Mouse (Mus musculus): ENCODE measurements at regions not wholly inside any gene's neighbourhood (a gene's known extent, or its start where the extent isn't known, plus 50 kb on each side); places are given as distances from the start of the nearest gene placed in this dataset.

GRCm38 (mm10) chr5:75458317-75458716 lies 116.4 kb upstream of the Kit start:
- 92% methylated on average over 7 of the region's 7 CpGs for WGBS
- H3K4me1 ChIP-seq: no peaks in the 10 kb centered on the region

DNA sequence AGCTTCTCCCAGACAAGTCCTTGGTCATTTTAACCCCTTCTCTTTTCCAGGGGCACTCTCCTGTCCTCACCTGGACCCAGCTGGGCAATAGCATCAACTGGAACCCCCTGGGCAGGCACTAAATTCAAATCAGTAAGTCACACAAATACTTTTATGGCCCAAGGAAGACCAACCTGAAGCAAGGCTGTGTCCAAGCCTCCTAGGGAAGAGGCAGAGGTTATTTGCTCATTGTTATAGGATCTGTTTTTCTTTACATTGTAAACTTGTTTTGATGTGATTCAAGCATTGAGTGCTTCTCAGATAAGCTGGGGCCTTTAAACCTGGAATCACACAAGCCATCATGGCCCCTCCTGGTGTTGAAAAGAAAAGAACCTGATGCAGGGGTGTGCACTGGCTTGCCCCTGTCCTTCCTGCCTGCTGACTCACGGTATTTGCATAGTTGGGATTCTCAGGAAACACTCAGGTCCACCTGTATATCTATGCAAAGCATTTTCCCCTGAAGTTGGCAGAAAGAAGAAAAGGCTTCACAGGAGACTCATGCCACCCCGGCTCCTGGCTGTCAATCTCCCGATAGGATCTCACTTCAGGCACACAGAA lies 114.9 kb upstream of the Kit start:
- H3K4me2 ChIP-seq: no peak overlapping the region
- H3K36me3 ChIP-seq: no peaks in the 10 kb centered on the region
- no peak overlapping the region for H3K9ac ChIP-seq
- ATAC-seq (replicated peaks; ENCODE audit: low FRiP score): no peak
- WGBS: 70% methylated on average over 3 of the region's 3 CpGs
- no peaks in the 10 kb centered on the region for H3K27me3 ChIP-seq
- H3K27ac ChIP-seq: no peak overlapping the region
- no peaks in the 10 kb centered on the region for H3K4me1 ChIP-seq
- H3K4me3 ChIP-seq (replicated peaks): no peak overlapping the region
- H3K9me3 ChIP-seq (replicated peaks): no peaks in the 10 kb centered on the region

More at GRCm38 (mm10) chr5:75458317-75458716, 116.4 kb upstream of the Kit start:
- Histone ChIP-seq H3K4me3 (replicated peaks) (no peak overlapping the region), H3K36me3 (no peaks in the 10 kb centered on the region), H3K9ac (no peak overlapping the region), H3K4me2 (no peak overlapping the region), H3K27ac (no peak overlapping the region), H3K9me3 (replicated peaks) (no peaks in the 10 kb centered on the region), H3K27me3 (peaks cover 3% of the 10 kb centered on the region; the same call in 1 of the 2 replicates)
- ATAC-seq (replicated peaks; ENCODE audit: low FRiP score): no peak

GRCm38 (mm10) chr5:75460414-75461025 lies 114.2 kb upstream of the Kit start:
- no peak overlapping the region for H3K4me3 ChIP-seq (replicated peaks)
- ATAC-seq (replicated peaks; ENCODE audit: low FRiP score): no peak
- H3K4me2 ChIP-seq: no peak overlapping the region
- no peak overlapping the region for H3K9ac ChIP-seq
- no peaks in the 10 kb centered on the region for H3K36me3 ChIP-seq
- H3K27ac ChIP-seq: no peak overlapping the region
- H3K4me1 ChIP-seq: no peaks in the 10 kb centered on the region
- H3K9me3 ChIP-seq (replicated peaks): no peaks in the 10 kb centered on the region
- 86% methylated on average over 9 of the region's 9 CpGs for WGBS
- H3K27me3 ChIP-seq: no peaks in the 10 kb centered on the region

DNA sequence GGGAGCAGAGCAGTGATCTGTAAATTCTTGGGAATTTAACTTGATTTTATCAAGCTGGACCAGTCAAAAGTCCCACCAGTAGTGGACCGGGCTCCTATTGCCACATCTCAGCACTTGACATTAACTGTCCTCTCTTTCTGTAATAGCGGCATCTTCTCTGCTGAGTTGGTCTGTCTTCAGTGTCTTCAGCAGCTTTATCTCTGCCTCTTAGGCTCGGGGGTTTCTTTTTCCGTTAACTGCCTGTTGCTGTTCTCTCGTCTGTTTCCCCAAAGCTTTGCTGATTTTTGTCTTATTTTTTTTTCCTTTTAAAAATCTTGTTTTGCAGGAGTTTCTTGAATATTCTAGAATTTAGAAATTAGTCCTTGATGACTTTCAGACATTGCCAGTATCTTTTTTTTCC lies 113.3 kb upstream of the Kit start:
- Histone ChIP-seq H3K27ac (no peak overlapping the region), H3K36me3 (no peaks in the 10 kb centered on the region), H3K9ac (no peak overlapping the region), H3K9me3 (replicated peaks) (no peaks in the 10 kb centered on the region), H3K27me3 (no peaks in the 10 kb centered on the region), H3K4me3 (replicated peaks) (no peak overlapping the region), H3K4me2 (no peak overlapping the region), H3K4me1 (no peaks in the 10 kb centered on the region)
- WGBS: 76% methylated on average over 5 of the region's 5 CpGs
- ATAC-seq (replicated peaks; ENCODE audit: low FRiP score): no peak

DNA sequence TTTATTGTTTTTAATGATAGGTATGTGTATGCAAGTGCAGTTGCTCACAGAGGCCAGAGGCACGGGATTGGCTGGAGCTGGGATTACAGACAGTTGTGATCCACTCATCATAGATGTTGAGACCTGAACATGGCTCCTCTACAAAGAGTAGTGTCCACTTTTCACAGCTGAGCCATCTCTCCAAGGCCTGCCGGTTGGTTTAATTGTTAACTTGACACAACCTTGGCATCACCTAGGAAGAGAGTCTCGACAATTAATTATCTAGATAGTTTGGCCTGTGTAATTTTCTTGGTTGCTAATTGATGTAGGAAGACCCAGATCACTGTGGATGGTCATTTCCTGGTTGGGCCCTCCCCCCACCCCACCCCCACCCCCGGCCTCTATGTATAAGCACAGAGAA lies 111.1 kb upstream of the Kit start:
- Histone ChIP-seq H3K9me3 (replicated peaks) (no peaks in the 10 kb centered on the region), H3K4me1 (no peaks in the 10 kb centered on the region), H3K4me3 (replicated peaks) (no peak overlapping the region), H3K36me3 (no peaks in the 10 kb centered on the region), H3K27me3 (no peaks in the 10 kb centered on the region), H3K9ac (no peak overlapping the region), H3K4me2 (no peak overlapping the region), H3K27ac (no peak overlapping the region)
- ATAC-seq (replicated peaks; ENCODE audit: low FRiP score): 0 out of 2 replicates have a peak, but pooled peaks have one; percentile 29
- WGBS: 73% methylated on average over 4 of the region's 4 CpGs

- no peaks in the 10 kb centered on the region for H3K27me3 ChIP-seq
These were observed 109.0 kb upstream of the Kit start for GRCm38 (mm10) chr5:75465701-75466100.

DNA sequence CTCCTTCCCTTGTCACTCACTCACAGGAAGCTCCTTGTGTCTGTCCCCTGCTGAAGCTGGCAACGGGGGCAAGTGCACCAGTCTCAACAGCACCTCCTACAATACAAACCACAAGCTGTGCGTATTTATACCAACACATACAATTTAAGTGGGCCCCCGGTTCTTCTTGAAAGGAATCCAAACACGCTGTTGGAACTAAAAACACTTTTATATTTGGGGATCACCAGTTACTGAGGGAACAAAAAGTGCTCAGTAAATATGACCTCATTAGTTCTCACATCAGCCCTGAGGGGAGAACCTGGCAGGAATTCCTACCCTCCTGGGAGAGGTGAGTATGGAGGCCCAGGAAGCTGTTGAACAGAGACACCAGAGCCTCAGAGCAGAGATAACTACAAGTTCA lies 107.8 kb upstream of the Kit start:
- H3K4me1 ChIP-seq: no peaks in the 10 kb centered on the region
- no peaks in the 10 kb centered on the region for H3K9me3 ChIP-seq (replicated peaks)
- 85% methylated on average over 4 of the region's 4 CpGs for WGBS
- H3K27me3 ChIP-seq: no peaks in the 10 kb centered on the region
- H3K27ac ChIP-seq: no peak overlapping the region
- no peaks in the 10 kb centered on the region for H3K36me3 ChIP-seq
- H3K9ac ChIP-seq: no peak overlapping the region
- H3K4me3 ChIP-seq (replicated peaks): no peak overlapping the region
- no peak for ATAC-seq (replicated peaks; ENCODE audit: low FRiP score)
- H3K4me2 ChIP-seq: no peak overlapping the region

More at GRCm38 (mm10) chr5:75465701-75466100, 109.0 kb upstream of the Kit start:
- 84% methylated on average over 7 of the region's 7 CpGs for WGBS
- Histone ChIP-seq H3K9me3 (replicated peaks) (no peaks in the 10 kb centered on the region), H3K36me3 (no peaks in the 10 kb centered on the region), H3K9ac (no peak overlapping the region), H3K27ac (no peak overlapping the region), H3K4me1 (no peaks in the 10 kb centered on the region), H3K4me3 (replicated peaks) (no peak overlapping the region), H3K4me2 (no peak overlapping the region)
- no peak for ATAC-seq (replicated peaks; ENCODE audit: low FRiP score)

- H3K4me3 ChIP-seq (replicated peaks): no peak overlapping the region
- no peak overlapping the region for H3K27ac ChIP-seq
- no peaks in the 10 kb centered on the region for H3K9me3 ChIP-seq (replicated peaks)
- H3K4me1 ChIP-seq: no peaks in the 10 kb centered on the region
- H3K9ac ChIP-seq: no peak overlapping the region
- no peaks in the 10 kb centered on the region for H3K27me3 ChIP-seq
- H3K4me2 ChIP-seq: no peak overlapping the region
- ATAC-seq (replicated peaks; ENCODE audit: low FRiP score): no peak
- H3K36me3 ChIP-seq: no peaks in the 10 kb centered on the region
- 25% methylated on average over 6 of the region's 6 CpGs for WGBS
These were observed 106.8 kb upstream of the Kit start for GRCm38 (mm10) chr5:75467916-75468315.

DNA sequence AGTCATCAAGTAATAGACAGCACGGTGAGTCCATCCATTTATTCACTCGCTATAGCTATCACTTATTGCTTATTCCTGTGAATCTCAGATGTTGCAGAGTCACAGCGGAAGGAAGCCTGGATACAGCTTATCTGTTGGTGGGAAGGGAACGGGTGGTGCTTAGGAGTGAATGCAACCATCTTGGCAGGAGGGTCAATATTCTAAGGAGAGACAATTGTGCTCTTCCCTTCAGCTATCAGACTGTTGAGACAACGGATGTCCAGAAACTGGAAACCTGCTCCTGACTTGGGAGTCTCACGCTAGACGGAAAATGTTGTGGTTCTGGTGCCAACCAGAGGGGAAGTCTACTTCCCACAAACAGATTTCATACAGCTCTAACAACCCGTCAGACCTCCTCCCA lies 103.7 kb upstream of the Kit start:
- H3K4me2 ChIP-seq: no peak overlapping the region
- 0 out of 2 replicates have a peak, but pooled peaks cover 5% of the 10 kb centered on the region for H3K4me1 ChIP-seq
- WGBS: 92% methylated on average over 8 of the region's 8 CpGs
- H3K9ac ChIP-seq: no peak overlapping the region
- H3K27me3 ChIP-seq: no peaks in the 10 kb centered on the region
- no peak for ATAC-seq (replicated peaks; ENCODE audit: low FRiP score)
- H3K9me3 ChIP-seq (replicated peaks): no peaks in the 10 kb centered on the region
- no peak overlapping the region for H3K4me3 ChIP-seq (replicated peaks)
- H3K36me3 ChIP-seq: no peaks in the 10 kb centered on the region
- no peak overlapping the region for H3K27ac ChIP-seq

- H3K27me3 ChIP-seq: no peaks in the 10 kb centered on the region
- 0 out of 2 replicates have a peak, but pooled peaks cover 5% of the 10 kb centered on the region for H3K4me1 ChIP-seq
- no peak overlapping the region for H3K4me3 ChIP-seq (replicated peaks)
- ATAC-seq (replicated peaks; ENCODE audit: low FRiP score): no peak
- H3K36me3 ChIP-seq: no peaks in the 10 kb centered on the region
- no peak overlapping the region for H3K27ac ChIP-seq
- no peaks in the 10 kb centered on the region for H3K9me3 ChIP-seq (replicated peaks)
- WGBS: 57% methylated on average over 3 of the region's 3 CpGs
- H3K9ac ChIP-seq: no peak overlapping the region
- H3K4me2 ChIP-seq: no peak overlapping the region
These were observed 102.2 kb upstream of the Kit start for GRCm38 (mm10) chr5:75472484-75472883.

GRCm38 (mm10) chr5:75475414-75475813 lies 99.3 kb upstream of the Kit start:
- Histone ChIP-seq H3K36me3 (no peaks in the 10 kb centered on the region), H3K27me3 (no peaks in the 10 kb centered on the region), H3K4me1 (0 out of 2 replicates have a peak, but pooled peaks cover 5% of the 10 kb centered on the region), H3K4me3 (replicated peaks) (no peak overlapping the region), H3K4me2 (no peak overlapping the region), H3K9me3 (replicated peaks) (no peaks in the 10 kb centered on the region), H3K27ac (no peak overlapping the region), H3K9ac (no peak overlapping the region)
- WGBS: 32% methylated on average over 4 of the region's 4 CpGs
- peak; percentile 86 for ATAC-seq (replicated peaks; ENCODE audit: low FRiP score)

GRCm38 (mm10) chr5:75478499-75478898 lies 96.2 kb upstream of the Kit start:
- Histone ChIP-seq H3K4me2 (no peak overlapping the region), H3K27ac (no peak overlapping the region), H3K36me3 (no peaks in the 10 kb centered on the region), H3K9me3 (replicated peaks) (no peaks in the 10 kb centered on the region), H3K4me1 (peaks cover 10% of the 10 kb centered on the region), H3K27me3 (no peaks in the 10 kb centered on the region), H3K9ac (no peak overlapping the region), H3K4me3 (replicated peaks) (no peak overlapping the region)
- no peak for ATAC-seq (replicated peaks; ENCODE audit: low FRiP score)
- WGBS: 4% methylated on average over 1 of the region's 1 CpGs

DNA sequence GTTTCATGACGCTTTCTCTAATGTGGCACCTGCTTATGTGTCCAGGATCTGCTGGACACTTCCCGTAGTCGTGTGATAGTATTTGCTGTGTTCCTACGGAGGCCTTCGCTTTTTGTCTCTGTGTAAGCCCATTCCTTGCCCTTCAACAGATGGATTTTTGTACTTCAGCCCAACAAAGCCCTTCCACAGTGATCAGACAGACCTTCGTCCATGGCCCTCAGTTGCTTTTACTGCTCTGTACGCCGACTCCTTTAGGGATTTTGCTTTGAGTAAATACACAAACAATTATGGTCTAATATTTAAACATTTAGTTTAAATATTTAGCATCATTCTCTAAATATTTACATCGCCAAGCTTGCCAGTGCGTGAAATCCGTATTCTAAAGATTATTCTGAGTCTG lies 95.6 kb upstream of the Kit start:
- 82% methylated on average over 11 of the region's 11 CpGs for WGBS
- no peak for ATAC-seq (replicated peaks; ENCODE audit: low FRiP score)
- Histone ChIP-seq H3K4me1 (peaks cover 10% of the 10 kb centered on the region), H3K27ac (no peak overlapping the region), H3K9me3 (replicated peaks) (no peaks in the 10 kb centered on the region), H3K9ac (no peak overlapping the region), H3K36me3 (no peaks in the 10 kb centered on the region), H3K27me3 (no peaks in the 10 kb centered on the region), H3K4me2 (no peak overlapping the region), H3K4me3 (replicated peaks) (no peak overlapping the region)
